Mouse (Mus musculus): ENCODE results near the gene Gm5926. TPM values are rescaled to one million over a fixed set of nuclear protein-coding genes. Genes with fewer than 3 reads are reported as not detected.

Gm5926 gene
- not detected in 2 replicates for polyA plus RNA-seq (2012; rRNA removed)

GRCm38 (mm10) chrX:32650416-32650815 lies at the start of gene Gm5926:
Gm5926 (plus strand) TSS chrX:32650716.

Other genes starting within 250 kb of the Gm5926 start
- gene Btbd35f1, start 90.7 kb upstream of the Gm5926 start, polyA plus RNA-seq (2012; rRNA removed): not detected in 2 replicates
- not detected in 2 replicates for gene Btbd35f21, start 75.4 kb downstream of the Gm5926 start, polyA plus RNA-seq (2012; rRNA removed)
- gene Btbd35f30, start 243.9 kb downstream of the Gm5926 start, polyA plus RNA-seq (2012; rRNA removed): not detected in 2 replicates

Measured in colon, adult 2 months (tissue).